Mouse (Mus musculus) thymus, adult 2 months (tissue): ENCODE data around the gene Upk1b.

Experiments
- CTCF ChIP-seq: fragments of 200-500 bp; IDR thresholded peaks from 2 replicates; pipeline ENCODE4 v1.5.1; 2012; ENCODE audit warnings: mild to moderate bottlenecking, control low read depth, low read length, moderate library complexity, borderline replicate concordance; ENCODE audit not compliant: control insufficient read depth, poor library complexity, insufficient read depth; ENCODE audit errors: extremely low read depth
- POLR2A ChIP-seq: fragments of 200-500 bp; IDR thresholded peaks from 2 replicates; pipeline ENCODE4 v1.6.1; 2012; ENCODE audit warnings: mild to moderate bottlenecking, low read length, control low read depth, moderate library complexity; ENCODE audit not compliant: control insufficient read depth, poor library complexity, insufficient read depth; ENCODE audit errors: extremely low read depth

GRCm38 (mm10) chr16:38772906-38773496 is 27.1 kb downstream of the Upk1b start:
- no peak for TF ChIP-seq CTCF
- no peak for TF ChIP-seq POLR2A
